Mouse (Mus musculus) layer of hippocampus, postnatal 25 days (tissue): ENCODE measurements at regions not wholly inside any gene's neighbourhood (a gene's known extent, or its start where the extent isn't known, plus 50 kb on each side); places are given as distances from the start of the nearest gene placed in this dataset.
"Not testable (repeated sequence)": the region's sequence is repeated elsewhere in the genome, so short reads cannot be mapped to it uniquely, and the experiment has no call there.

Experiments
- DNase-seq, 2 experiments: peaks; one replicate each; pipeline ENCODE4 v3.0.0; 2022; ENCODE audit warnings: mixed read lengths in 2 of 2, low spot score in 1 of 2; ENCODE audit errors: extremely low spot score in 1 of 2

DNA sequence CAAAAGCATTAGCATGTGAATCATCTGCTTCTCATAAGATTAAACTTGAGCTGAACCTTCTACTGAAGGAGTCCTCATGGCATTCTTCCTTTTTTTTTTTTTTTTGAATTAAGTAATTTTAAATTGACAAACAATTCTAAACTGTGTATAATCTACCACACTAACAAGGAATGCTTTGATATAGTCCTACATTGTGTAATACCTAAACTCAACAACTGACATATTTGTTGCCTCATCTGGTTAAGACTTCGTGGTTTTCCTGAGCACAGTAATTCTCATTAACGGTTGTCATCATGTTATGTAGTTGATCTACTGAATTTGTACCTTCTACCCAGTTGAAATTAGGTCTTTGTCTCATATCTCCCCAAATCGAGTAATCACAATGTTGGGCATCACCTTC lies 83.9 kb upstream of the Hcrtr2 start:
- DNase-seq: no peak

DNA sequence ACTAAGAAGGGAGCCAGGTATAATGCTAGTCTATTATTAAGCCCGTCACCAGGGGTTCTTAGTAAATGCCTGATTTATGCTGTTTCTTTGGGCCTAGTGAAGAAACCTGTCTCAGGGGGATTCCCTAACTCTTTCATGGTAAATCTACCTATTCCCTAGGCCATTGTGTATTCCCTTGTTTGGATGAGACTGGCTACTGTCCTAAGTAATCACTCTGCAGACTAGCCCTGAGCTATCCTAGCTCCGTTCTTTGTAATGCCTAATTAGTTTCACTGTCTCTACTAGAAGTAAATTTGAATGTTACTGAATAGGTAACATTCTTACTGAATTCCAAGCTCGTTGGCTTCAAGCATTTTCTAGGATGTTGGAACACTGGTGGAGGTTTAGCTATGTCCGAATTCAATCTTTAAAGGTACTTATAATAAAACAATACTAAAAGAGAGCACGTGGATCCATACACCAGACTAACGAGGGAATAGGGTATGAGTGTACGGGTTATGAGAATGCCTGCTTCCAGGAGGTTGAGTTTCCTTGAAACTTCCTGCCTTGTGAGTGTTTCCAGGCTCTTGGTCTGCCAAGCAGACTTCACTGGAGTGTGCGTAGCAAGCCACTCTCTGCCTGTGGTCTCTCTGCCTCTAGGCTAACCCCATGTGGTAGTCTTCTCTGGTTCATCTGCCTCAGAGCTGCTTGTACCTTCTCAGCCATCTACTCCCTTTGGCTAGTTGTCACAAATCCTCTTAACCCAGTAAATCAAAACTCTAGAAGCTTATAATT lies 78.4 kb upstream of the Hcrtr2 start:
- not testable (repeated sequence) for DNase-seq

DNA sequence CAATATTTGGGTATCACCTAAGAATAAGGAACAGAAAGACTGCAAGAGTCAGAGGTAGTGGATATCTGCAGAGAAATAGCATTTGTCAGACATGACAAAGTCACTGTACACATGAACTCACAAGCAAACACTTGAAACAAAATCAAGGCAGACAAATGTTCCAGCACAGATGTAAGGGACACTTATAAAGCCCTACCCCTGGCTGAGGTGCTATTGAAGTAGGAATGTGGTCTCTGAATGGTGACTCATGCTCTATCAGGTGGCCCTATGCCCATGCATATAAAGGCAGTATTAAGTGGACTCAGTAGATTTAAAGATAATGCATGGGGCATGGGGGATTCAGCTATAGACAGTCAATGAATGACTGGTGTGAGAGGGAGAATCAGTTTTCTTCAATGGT lies 77.2 kb upstream of the Hcrtr2 start:
- no peak for DNase-seq

DNA sequence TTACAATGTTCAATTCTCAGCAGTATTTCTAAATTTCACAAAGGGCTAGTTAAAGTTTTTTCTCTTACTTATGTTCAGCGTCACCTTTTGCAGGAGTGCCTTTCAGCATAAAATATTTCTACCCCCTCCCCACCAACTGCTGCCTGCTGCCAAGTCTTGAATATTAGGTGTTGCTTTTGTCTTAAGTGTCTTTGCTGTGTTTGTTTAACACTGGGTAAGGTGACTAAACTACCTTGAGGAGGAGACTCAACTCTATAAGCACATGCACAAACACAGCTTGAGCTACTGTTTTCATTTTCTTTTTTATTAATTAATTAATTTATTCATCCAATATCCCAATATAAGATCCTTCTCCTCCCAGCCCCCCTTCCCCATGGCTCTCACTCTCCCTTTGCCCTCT lies 70.1 kb upstream of the Hcrtr2 start:
- no peak for DNase-seq

DNA sequence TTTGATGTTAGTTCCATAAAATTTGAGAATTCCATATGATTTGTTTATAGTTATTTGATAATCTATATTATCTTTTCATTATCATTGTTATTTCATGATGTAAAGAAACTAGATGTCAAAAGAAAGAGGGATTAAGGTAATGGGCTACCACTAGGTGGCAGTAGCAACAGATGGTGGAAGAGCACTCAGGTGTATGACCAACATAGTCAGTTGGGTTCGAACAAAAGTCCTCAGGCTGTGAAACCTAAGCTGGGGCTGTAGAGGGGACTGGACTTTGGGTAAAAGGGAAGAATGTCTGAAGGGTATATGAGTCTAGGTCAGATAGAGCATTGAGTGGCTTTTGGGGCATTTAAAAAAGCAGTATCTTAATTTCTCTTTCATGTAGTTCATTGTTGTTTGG lies 67.2 kb upstream of the Hcrtr2 start:
- DNase-seq: peak in 1 of 2 experiments; percentile 31
